Mouse (Mus musculus) lung, postnatal 0 days (tissue): ENCODE data around the gene Itpr2. TPM values are rescaled to one million over a fixed set of nuclear protein-coding genes. Genes with fewer than 3 reads are reported as not detected.

Experiments
- ATAC-seq: fragments of 200-750 bp; cut with Nextera tagmentation; 2 replicates; pipeline ENCODE4 v1.8.0; 2017; ENCODE audit warnings: moderate library complexity
- DNase-seq: peaks from one replicate; pipeline ENCODE4 v3.0.0-alpha.2; 2016; ENCODE audit warnings: low spot score
- H3K27ac ChIP-seq: fragments of 300-500 bp; sonication (generic); 2 replicates; pipeline ENCODE4 v1.5.1; 2014; ENCODE audit warnings: antibody characterized with exemption, mild to moderate bottlenecking, low read length, mixed read lengths
- H3K27me3 ChIP-seq: fragments of 300-500 bp; sonication (generic); replicated peaks from 2 replicates; pipeline ENCODE4 v1.6.1; 2014; ENCODE audit warnings: low read length, mixed read lengths; ENCODE audit not compliant: insufficient read depth
- H3K36me3 ChIP-seq: fragments of 300-500 bp; sonication (generic); 2 replicates; pipeline ENCODE4 v1.6.1; 2014; ENCODE audit warnings: low read length, mixed read lengths; ENCODE audit not compliant: insufficient read depth
- H3K4me1 ChIP-seq: fragments of 300-500 bp; sonication (generic); 2 replicates; pipeline ENCODE4 v1.6.1; 2014; ENCODE audit warnings: antibody characterized with exemption, low read depth, low read length, mixed read lengths; ENCODE audit not compliant: insufficient read depth
- H3K4me2 ChIP-seq: fragments of 300-500 bp; sonication (generic); replicated peaks from 2 replicates; pipeline ENCODE4 v1.6.1; 2014; ENCODE audit warnings: low read depth, mild to moderate bottlenecking, low read length, moderate library complexity, mixed read lengths
- H3K4me3 ChIP-seq: fragments of 300-500 bp; sonication (generic); 2 replicates; pipeline ENCODE4 v1.5.1; 2014; ENCODE audit warnings: low read depth, low read length
- H3K9ac ChIP-seq: fragments of 300-500 bp; sonication (generic); replicated peaks from 2 replicates; pipeline ENCODE4 v1.6.1; 2014; ENCODE audit warnings: low read depth, mild to moderate bottlenecking
- H3K9me3 ChIP-seq: fragments of 300-500 bp; sonication (generic); 2 replicates; pipeline ENCODE4 v1.6.1; 2016; ENCODE audit warnings: low read length, mixed read lengths
- CTCF ChIP-seq: IDR thresholded peaks from 2 replicates; pipeline ENCODE4 v1.5.1; 2016; ENCODE audit warnings: antibody characterized with exemption, mild to moderate bottlenecking
- EP300 ChIP-seq: IDR thresholded peaks from 2 replicates; pipeline ENCODE4 v1.6.1; 2016; ENCODE audit warnings: antibody characterized with exemption, mild to moderate bottlenecking, control low read depth
- WGBS: fragments of 180-500 bp; shearing (Covaris S2); extraction: QIAGEN DNeasy Blood & Tissue Kit; methylation state at CpG from one replicate; pipeline ENCODE4 v1.1.7; 2014; 5-methylcytosine and 5-hydroxymethylcytosine counted together
- polyA plus RNA-seq: library from polyadenylated mRNA; unstranded; fragments of >200 nt; fragmentation: Nextera tagmentation; extraction: Ambion mirVana; gene quantifications from 2 replicates; pipeline ENCODE4 v1.2.1, GENCODE M21; 2015

Gene Itpr2
- polyA plus RNA-seq, 1 experiment from 2014 or later, result 15.7 TPM

- Histone ChIP-seq H3K9me3 (no peaks in the 10 kb centered on the region), H3K4me3 (no peak overlapping the region), H3K4me2 (no peak overlapping the region), H3K4me1 (no peaks in the 10 kb centered on the region), H3K36me3 (no peaks in the 10 kb centered on the region), H3K27me3 (no peaks in the 10 kb centered on the region), H3K9ac (no peak overlapping the region), H3K27ac (no peak overlapping the region)
- TF ChIP-seq EP300 (no peak), CTCF (no peak)
- DNase-seq, result no peak
- ATAC-seq, result no peak
- WGBS, result 92% methylated on average over 1 of the region's 1 CpGs
Measured at GRCm38 (mm10) chr6:146234417-146234816, 267.6 kb downstream of the Itpr2 start.

GRCm38 (mm10) chr6:146230903-146231302 lies 271.1 kb downstream of the Itpr2 start:
- H3K4me3 ChIP-seq, result no peak overlapping the region
- no peaks in the 10 kb centered on the region for H3K4me1 ChIP-seq
- H3K27ac ChIP-seq, result no peak overlapping the region
- TF ChIP-seq CTCF, result no peak
- no peaks in the 10 kb centered on the region for H3K36me3 ChIP-seq
- H3K9ac ChIP-seq, result no peak overlapping the region
- 92% methylated on average over 6 of the region's 6 CpGs for WGBS
- H3K9me3 ChIP-seq, result no peaks in the 10 kb centered on the region
- DNase-seq, result no peak
- H3K4me2 ChIP-seq, result no peak overlapping the region
- no peaks in the 10 kb centered on the region for H3K27me3 ChIP-seq
- ATAC-seq, result no peak

- Histone ChIP-seq H3K4me3 (no peak overlapping the region), H3K4me1 (no peaks in the 10 kb centered on the region), H3K9me3 (no peaks in the 10 kb centered on the region), H3K27ac (no peak overlapping the region), H3K4me2 (no peak overlapping the region), H3K9ac (no peak overlapping the region), H3K36me3 (no peaks in the 10 kb centered on the region), H3K27me3 (no peaks in the 10 kb centered on the region)
- DNase-seq, result no peak
- no peak for ATAC-seq
- TF ChIP-seq CTCF (no peak), EP300 (no peak)
- 49% methylated on average over 9 of the region's 9 CpGs for WGBS
Measured at GRCm38 (mm10) chr6:146230373-146230788, 271.6 kb downstream of the Itpr2 start.

GRCm38 (mm10) chr6:146229967-146230366 lies 272.1 kb downstream of the Itpr2 start:
- no peak for DNase-seq

GRCm38 (mm10) chr6:146229519-146229918 lies 272.5 kb downstream of the Itpr2 start:
- DNase-seq (no peak), ATAC-seq (no peak)
- TF ChIP-seq EP300, result no peak
- no peak for TF ChIP-seq CTCF
- no peaks in the 10 kb centered on the region for H3K36me3 ChIP-seq
- no peak overlapping the region for H3K4me2 ChIP-seq
- no peaks in the 10 kb centered on the region for H3K4me1 ChIP-seq
- H3K27ac ChIP-seq, result no peak overlapping the region
- H3K9me3 ChIP-seq, result no peaks in the 10 kb centered on the region
- no peak overlapping the region for H3K4me3 ChIP-seq
- H3K27me3 ChIP-seq, result no peaks in the 10 kb centered on the region
- no peak overlapping the region for H3K9ac ChIP-seq
- 79% methylated on average over 9 of the region's 9 CpGs for WGBS

More at GRCm38 (mm10) chr6:146229967-146230366, 272.1 kb downstream of the Itpr2 start:
- no peak for ATAC-seq
- no peaks in the 10 kb centered on the region for H3K9me3 ChIP-seq
- H3K27me3 ChIP-seq, result no peaks in the 10 kb centered on the region
- no peak overlapping the region for H3K9ac ChIP-seq
- no peak overlapping the region for H3K27ac ChIP-seq
- H3K36me3 ChIP-seq, result no peaks in the 10 kb centered on the region
- no peaks in the 10 kb centered on the region for H3K4me1 ChIP-seq
- no peak overlapping the region for H3K4me2 ChIP-seq
- TF ChIP-seq EP300 (no peak), CTCF (no peak)
- WGBS, result 62% methylated on average over 2 of the region's 2 CpGs
- H3K4me3 ChIP-seq, result no peak overlapping the region

- ATAC-seq (no peak), DNase-seq (no peak)
- no peak overlapping the region for H3K4me2 ChIP-seq
- H3K9ac ChIP-seq, result no peak overlapping the region
- no peak overlapping the region for H3K27ac ChIP-seq
- no peaks in the 10 kb centered on the region for H3K4me1 ChIP-seq
- H3K4me3 ChIP-seq, result no peak overlapping the region
- no peak for TF ChIP-seq EP300
- TF ChIP-seq CTCF, result no peak
- H3K9me3 ChIP-seq, result no peaks in the 10 kb centered on the region
- WGBS, result 86% methylated on average over 3 of the region's 3 CpGs
- no peaks in the 10 kb centered on the region for H3K36me3 ChIP-seq
- no peaks in the 10 kb centered on the region for H3K27me3 ChIP-seq
Measured at GRCm38 (mm10) chr6:146228048-146228447, 274.0 kb downstream of the Itpr2 start.
